Mouse (Mus musculus): ENCODE data around the gene Gins2. TPM values are rescaled to one million over a fixed set of nuclear protein-coding genes. Genes with fewer than 3 reads are reported as not detected.
A peak's percentile ranks its signal among the peaks of the same experiment; 100 is the strongest.

Gins2 gene
- polyA plus RNA-seq, 1 experiment from 2014 or later: 22.0 TPM

DNA sequence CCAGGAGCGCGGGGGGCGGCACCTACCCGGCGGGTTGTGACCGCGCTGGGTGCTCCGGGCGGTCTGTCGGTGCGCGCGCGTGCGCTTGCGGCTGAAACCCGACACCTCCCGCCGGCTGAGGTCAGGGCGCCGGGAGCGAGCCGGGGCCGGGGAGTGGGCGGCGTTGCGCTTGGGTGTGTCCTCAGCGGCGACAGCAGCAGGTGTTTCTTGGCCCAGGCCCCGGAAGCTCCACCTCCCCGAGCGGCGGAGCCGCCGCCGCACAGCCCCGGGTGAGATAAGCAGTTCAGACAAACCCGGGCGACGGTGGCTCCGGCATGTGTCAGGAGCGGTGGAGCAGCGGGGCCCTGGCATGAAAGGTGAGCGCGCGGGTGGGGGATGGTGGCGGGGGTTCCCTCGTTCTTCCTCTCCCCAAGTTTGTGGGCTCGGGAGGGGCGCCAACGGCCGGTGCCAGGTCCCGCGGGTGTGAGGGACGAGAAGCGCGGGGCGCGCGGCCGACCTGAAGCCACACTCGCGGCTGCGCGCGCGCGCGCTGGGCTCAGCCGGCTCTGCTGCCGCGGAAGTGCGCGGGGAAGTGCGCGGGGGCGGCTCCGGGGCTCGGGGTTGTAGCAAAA, 51.8 kb downstream of the Gins2 start:
- Histone ChIP-seq H3K27me3 (replicated peaks; ENCODE audit: control insufficient read depth, insufficient read depth, low read length) (no peaks in the 10 kb centered on the region), H3K4me3 (ENCODE audit: low read length) (peak overlapping the region; percentile 62), H3K9me3 (ENCODE audit: control insufficient read depth, low read length) (no peaks in the 10 kb centered on the region), H3K9ac (ENCODE audit: low read depth, low read length) (peak overlapping the region; percentile 75), H3K4me1 (ENCODE audit: control insufficient read depth, insufficient read depth, low read depth, low read length) (peaks cover 74% of the 10 kb centered on the region), H3K27ac (ENCODE audit: low read depth, low read length) (peak overlapping the region; percentile 94), H3K4me2 (ENCODE audit: low read length) (peak overlapping the region; percentile 97), H3K36me3 (ENCODE audit: control insufficient read depth, insufficient read depth, low read length) (no peaks in the 10 kb centered on the region)
- WGBS: under 1% methylated on average over 55 of the region's 79 CpGs
- ATAC-seq: peak; percentile 9; the same call in 1 of the 2 replicates

DNA sequence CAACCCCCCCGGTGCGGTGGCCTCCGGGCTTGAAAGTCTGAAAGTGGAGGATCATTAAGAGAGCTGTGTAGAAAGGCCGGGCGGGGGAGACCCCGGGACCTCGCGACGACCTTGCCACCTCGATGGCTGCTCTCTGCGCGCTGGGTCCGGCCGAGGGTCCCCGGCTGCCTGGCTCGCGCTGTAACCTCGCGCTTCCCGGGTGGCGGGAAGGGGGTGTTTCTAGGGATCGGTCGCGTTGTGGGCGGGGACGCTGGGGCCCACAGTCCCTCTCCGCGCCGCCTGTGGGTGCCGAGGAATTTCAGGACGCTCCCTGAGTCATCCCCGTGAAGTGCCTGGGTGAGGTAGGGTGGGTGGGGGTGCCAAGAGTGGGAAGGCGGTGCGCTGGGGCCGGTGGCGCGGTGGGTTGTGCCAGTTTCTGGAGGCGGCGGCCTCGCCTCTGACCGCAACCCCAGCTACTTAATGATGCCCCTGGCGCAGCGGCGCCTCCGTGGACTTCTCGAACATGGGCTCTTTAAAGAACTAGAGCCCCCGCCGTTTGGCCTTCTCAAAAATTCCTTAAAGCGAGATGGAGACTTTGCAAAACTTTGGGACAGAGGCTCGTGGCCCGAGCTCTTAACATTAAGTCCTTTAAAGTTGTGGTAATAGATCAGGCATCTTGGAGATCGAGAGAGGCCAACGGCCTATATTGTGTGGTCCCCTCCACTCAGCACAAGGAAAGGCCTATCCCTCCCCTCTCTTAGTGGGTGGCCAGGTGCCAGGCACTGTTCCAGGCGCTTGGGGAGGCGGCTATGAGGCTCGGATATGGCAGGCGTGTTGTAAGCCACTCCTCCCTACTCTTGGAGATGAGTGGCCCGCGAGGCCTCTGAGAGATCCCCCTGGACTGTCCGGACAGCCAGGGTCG, 52.5 kb downstream of the Gins2 start:
- peak overlapping the region; percentile 94 for H3K27ac ChIP-seq (ENCODE audit: low read depth, low read length)
- under 1% methylated on average over 50 of the region's 61 CpGs for WGBS
- peak overlapping the region; percentile 75 for H3K9ac ChIP-seq (ENCODE audit: low read depth, low read length)
- H3K9me3 ChIP-seq (ENCODE audit: control insufficient read depth, low read length): no peaks in the 10 kb centered on the region
- ATAC-seq: 0 out of 2 replicates have a peak, but pooled peaks have one; percentile 8
- peak overlapping the region; percentile 97 for H3K4me2 ChIP-seq (ENCODE audit: low read length)
- peaks cover 82% of the 10 kb centered on the region for H3K4me1 ChIP-seq (ENCODE audit: control insufficient read depth, insufficient read depth, low read depth, low read length)
- H3K4me3 ChIP-seq (ENCODE audit: low read length): peak overlapping the region; percentile 62
- no peaks in the 10 kb centered on the region for H3K36me3 ChIP-seq (ENCODE audit: control insufficient read depth, insufficient read depth, low read length)
- H3K27me3 ChIP-seq (replicated peaks; ENCODE audit: control insufficient read depth, insufficient read depth, low read length): no peaks in the 10 kb centered on the region

DNA sequence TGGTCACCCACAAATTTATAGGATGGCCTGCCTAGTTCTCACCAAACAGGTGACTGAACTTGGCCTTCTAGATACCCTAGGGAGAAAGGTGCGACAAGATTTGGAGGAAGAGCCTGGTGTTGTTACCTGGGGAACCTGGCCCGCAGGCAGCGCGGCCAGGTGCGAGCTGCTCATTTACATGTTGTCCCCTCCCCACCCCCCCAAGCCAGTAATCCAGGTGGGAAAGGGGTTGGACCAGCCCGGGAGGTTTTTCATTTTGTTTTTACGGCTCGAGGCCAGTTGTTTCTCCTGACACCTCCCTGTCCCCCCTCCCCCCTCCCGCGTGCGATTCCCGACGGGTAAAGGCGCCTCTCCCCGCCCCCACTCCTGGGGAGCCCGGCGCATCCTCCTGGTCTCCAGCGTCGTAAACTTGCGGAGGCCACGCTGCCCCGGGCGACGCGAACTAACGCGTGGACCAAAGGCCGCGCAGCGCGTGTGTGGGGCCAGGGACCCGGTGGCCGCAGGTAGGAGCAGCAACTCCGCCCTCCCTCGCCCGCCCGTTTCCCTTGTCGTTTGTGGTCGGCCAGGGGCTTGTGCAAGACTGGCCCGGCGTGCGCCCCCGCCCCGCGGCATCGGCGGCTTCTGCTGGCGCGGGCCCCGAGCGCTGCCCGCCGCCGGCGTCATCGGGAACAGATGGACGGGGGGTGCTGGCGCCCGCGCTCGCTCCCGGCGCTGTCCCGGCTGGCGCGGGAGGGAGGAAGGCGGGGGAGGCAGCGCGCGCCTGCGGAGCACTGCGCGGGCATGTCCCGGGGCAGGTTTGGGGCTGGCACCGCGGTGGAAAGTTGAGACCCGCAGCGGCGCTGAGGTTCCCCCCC, 53.4 kb downstream of the Gins2 start:
- under 1% methylated on average over 75 of the region's 79 CpGs for WGBS
- peak overlapping the region; percentile 94; the same call in 1 of the 2 replicates for H3K27ac ChIP-seq (ENCODE audit: low read depth, low read length)

DNA sequence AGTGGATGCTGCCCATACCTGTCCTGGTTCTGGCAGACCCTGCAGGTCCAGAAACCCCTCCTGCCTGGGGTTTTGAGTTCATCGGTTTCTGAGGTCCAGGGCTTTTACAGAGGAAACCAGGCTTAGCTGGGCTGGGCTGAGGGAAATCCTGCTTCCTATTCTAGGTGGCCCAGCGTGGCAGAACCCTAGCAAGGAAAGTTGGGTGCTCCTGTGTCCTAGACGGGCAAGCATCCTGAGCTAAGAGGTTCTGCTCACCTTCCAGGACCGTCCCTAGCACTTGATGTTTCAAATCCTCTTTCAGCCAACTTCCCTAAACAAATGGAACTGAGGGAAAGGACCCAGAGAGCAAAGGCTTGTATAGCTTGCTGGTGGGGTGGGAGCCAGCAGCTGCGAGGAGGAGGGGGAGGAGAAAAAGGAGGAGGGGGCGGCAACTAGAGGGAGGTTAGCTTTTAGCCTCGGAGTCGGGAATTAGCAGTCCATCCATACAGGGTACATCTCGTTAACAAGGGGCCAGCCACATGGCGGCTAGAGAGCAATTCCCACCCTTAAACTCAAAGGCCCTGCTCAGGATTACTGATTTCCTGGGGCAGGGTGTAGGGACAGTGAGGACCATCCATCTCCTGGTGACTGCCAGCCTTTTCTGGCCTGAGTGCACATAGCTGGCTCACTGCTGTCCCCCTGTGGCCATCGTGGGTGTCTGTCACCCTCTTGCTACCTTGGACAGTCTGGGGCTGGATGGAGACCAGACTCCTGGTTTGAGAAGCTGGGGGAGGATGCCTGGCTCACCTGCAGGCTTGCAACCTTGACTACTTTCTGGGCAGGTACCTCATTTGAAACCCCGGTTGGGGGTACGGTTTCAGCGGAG, 54.4 kb downstream of the Gins2 start:
- H3K4me3 ChIP-seq (ENCODE audit: low read length): no peak overlapping the region
- H3K9ac ChIP-seq (ENCODE audit: low read depth, low read length): no peak overlapping the region
- no peaks in the 10 kb centered on the region for H3K27me3 ChIP-seq (replicated peaks; ENCODE audit: control insufficient read depth, insufficient read depth, low read length)
- H3K9me3 ChIP-seq (ENCODE audit: control insufficient read depth, low read length): no peaks in the 10 kb centered on the region
- H3K4me1 ChIP-seq (ENCODE audit: control insufficient read depth, insufficient read depth, low read depth, low read length): peaks cover 76% of the 10 kb centered on the region
- 13% methylated on average over 14 of the region's 14 CpGs for WGBS
- peak; percentile 75 for ATAC-seq
- peak overlapping the region; percentile 9; the same call in 1 of the 2 replicates for H3K27ac ChIP-seq (ENCODE audit: low read depth, low read length)
- no peak overlapping the region; the same call in none of the 2 replicates for H3K4me2 ChIP-seq (ENCODE audit: low read length)
- H3K36me3 ChIP-seq (ENCODE audit: control insufficient read depth, insufficient read depth, low read length): no peaks in the 10 kb centered on the region

More for the DNA sequence above, 53.4 kb downstream of the Gins2 start:
- no peak for ATAC-seq
- no peaks in the 10 kb centered on the region for H3K27me3 ChIP-seq (replicated peaks; ENCODE audit: control insufficient read depth, insufficient read depth, low read length)
- peak overlapping the region; percentile 97 for H3K4me2 ChIP-seq (ENCODE audit: low read length)
- no peaks in the 10 kb centered on the region for H3K9me3 ChIP-seq (ENCODE audit: control insufficient read depth, low read length)
- peak overlapping the region; percentile 62 for H3K4me3 ChIP-seq (ENCODE audit: low read length)
- peaks cover 86% of the 10 kb centered on the region for H3K4me1 ChIP-seq (ENCODE audit: control insufficient read depth, insufficient read depth, low read depth, low read length)
- peak overlapping the region; percentile 75 for H3K9ac ChIP-seq (ENCODE audit: low read depth, low read length)
- no peaks in the 10 kb centered on the region for H3K36me3 ChIP-seq (ENCODE audit: control insufficient read depth, insufficient read depth, low read length)

DNA sequence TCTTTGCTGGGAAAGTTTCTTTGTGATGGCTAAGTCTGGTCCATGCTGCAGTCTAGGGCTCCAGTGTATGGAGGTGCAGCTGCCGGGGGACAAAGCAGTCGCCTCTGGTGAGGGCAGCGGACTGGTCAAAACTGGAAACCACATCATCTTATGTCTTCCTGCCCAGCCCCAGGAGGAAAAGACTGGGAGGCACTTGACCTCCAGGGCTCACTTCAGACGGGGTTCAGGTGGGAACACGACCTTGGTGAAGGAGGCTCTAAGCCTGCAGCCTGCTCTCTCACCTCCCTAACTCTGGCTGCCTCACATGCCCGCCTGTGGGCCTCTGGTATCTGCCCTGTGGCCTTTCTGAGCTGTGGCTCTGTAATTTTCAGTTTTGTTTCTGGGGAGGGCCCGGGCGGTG, 55.0 kb downstream of the Gins2 start:
- H3K9me3 ChIP-seq (ENCODE audit: control insufficient read depth, low read length): no peaks in the 10 kb centered on the region
- H3K27me3 ChIP-seq (replicated peaks; ENCODE audit: control insufficient read depth, insufficient read depth, low read length): no peaks in the 10 kb centered on the region
- WGBS: 34% methylated on average over 8 of the region's 8 CpGs
- no peak overlapping the region for H3K4me3 ChIP-seq (ENCODE audit: low read length)
- H3K27ac ChIP-seq (ENCODE audit: low read depth, low read length): no peak overlapping the region; the same call in 1 of the 2 replicates
- H3K4me1 ChIP-seq (ENCODE audit: control insufficient read depth, insufficient read depth, low read depth, low read length): peaks cover 70% of the 10 kb centered on the region
- no peak overlapping the region for H3K9ac ChIP-seq (ENCODE audit: low read depth, low read length)
- H3K4me2 ChIP-seq (ENCODE audit: low read length): no peak overlapping the region
- no peak for ATAC-seq
- no peaks in the 10 kb centered on the region for H3K36me3 ChIP-seq (ENCODE audit: control insufficient read depth, insufficient read depth, low read length)

DNA sequence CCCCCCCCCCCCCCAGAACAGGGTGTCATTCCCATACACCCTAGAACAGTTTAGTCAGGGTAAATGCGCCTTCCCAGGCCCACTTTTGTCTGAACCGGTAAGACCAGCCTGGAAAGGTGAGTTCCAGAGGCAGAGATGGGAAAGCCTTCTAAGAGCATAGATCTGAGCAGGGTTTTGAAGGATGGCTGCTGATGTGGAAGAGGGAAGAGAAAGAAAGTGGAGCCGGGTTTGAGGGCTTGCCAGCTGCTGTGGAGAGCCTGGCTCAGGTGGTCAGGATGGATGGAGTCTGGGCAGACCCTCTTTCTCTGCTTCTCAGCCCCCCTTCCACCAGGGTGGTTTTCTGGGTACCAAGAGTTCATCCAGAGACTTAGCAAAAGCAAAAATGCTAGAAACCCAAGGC, 55.7 kb downstream of the Gins2 start:
- Histone ChIP-seq H3K36me3 (ENCODE audit: control insufficient read depth, insufficient read depth, low read length) (no peaks in the 10 kb centered on the region), H3K4me2 (ENCODE audit: low read length) (peak overlapping the region; percentile 43; the same call in 1 of the 2 replicates), H3K27ac (ENCODE audit: low read depth, low read length) (peak overlapping the region; percentile 56), H3K9ac (ENCODE audit: low read depth, low read length) (peak overlapping the region; percentile 38), H3K9me3 (ENCODE audit: control insufficient read depth, low read length) (no peaks in the 10 kb centered on the region), H3K4me1 (ENCODE audit: control insufficient read depth, insufficient read depth, low read depth, low read length) (peaks cover 67% of the 10 kb centered on the region), H3K27me3 (replicated peaks; ENCODE audit: control insufficient read depth, insufficient read depth, low read length) (no peaks in the 10 kb centered on the region), H3K4me3 (ENCODE audit: low read length) (no peak overlapping the region)
- 31% methylated on average over 3 of the region's 3 CpGs for WGBS
- ATAC-seq: no peak

DNA sequence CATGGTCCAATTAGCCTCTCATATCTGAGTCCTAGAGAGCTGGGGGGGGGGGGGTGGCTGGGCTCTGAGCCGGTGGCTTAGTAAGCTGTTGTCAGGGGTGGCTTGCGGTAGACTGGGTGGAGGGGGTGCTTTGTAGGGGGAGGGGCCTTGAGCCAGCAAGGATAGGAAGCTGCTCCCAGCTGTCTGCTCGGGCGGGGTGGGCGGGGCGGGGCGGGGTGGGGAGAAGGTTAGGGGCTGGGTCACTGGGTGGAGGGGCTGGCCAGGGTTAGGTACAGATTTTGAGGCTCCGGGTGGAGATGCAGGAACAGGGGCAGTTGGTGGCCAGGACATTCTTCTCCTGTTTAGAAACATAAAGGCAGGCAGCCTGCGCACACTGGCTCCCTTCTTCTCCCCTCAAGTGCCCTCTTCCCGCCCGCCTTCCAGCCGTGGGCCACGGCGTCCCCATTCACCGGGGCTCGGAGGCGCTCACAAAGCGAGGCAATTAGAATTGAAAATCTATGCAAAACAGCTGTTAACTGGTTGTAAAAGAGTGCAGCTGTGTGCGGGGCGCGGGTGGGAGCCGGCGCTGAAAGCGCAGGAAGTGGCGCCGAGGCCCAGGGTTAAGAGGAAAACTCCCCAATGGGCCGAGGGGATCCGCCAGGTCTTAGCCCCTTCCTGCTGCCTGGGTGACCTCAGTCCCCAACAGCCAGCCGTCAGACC, 56.4 kb downstream of the Gins2 start:
- H3K27ac ChIP-seq (ENCODE audit: low read depth, low read length): peak overlapping the region; percentile 56
- H3K36me3 ChIP-seq (ENCODE audit: control insufficient read depth, insufficient read depth, low read length): no peaks in the 10 kb centered on the region
- peaks cover 67% of the 10 kb centered on the region for H3K4me1 ChIP-seq (ENCODE audit: control insufficient read depth, insufficient read depth, low read depth, low read length)
- no peaks in the 10 kb centered on the region for H3K27me3 ChIP-seq (replicated peaks; ENCODE audit: control insufficient read depth, insufficient read depth, low read length)
- peak overlapping the region; percentile 43 for H3K4me2 ChIP-seq (ENCODE audit: low read length)
- H3K9ac ChIP-seq (ENCODE audit: low read depth, low read length): peak overlapping the region; percentile 38
- H3K9me3 ChIP-seq (ENCODE audit: control insufficient read depth, low read length): no peaks in the 10 kb centered on the region
- 5% methylated on average over 24 of the region's 29 CpGs for WGBS
- H3K4me3 ChIP-seq (ENCODE audit: low read length): no peak overlapping the region
- ATAC-seq: 0 out of 2 replicates have a peak, but pooled peaks have one; percentile 34

Measured in hindbrain, embryonic 16.5 days (tissue).